Mouse (Mus musculus) lung, postnatal 10 days (tissue): ENCODE measurements around the gene Wif1.

Experiments used
- DNase-seq: peaks from one replicate; pipeline ENCODE4 v3.0.0; 2021

The Wif1 gene

DNA sequence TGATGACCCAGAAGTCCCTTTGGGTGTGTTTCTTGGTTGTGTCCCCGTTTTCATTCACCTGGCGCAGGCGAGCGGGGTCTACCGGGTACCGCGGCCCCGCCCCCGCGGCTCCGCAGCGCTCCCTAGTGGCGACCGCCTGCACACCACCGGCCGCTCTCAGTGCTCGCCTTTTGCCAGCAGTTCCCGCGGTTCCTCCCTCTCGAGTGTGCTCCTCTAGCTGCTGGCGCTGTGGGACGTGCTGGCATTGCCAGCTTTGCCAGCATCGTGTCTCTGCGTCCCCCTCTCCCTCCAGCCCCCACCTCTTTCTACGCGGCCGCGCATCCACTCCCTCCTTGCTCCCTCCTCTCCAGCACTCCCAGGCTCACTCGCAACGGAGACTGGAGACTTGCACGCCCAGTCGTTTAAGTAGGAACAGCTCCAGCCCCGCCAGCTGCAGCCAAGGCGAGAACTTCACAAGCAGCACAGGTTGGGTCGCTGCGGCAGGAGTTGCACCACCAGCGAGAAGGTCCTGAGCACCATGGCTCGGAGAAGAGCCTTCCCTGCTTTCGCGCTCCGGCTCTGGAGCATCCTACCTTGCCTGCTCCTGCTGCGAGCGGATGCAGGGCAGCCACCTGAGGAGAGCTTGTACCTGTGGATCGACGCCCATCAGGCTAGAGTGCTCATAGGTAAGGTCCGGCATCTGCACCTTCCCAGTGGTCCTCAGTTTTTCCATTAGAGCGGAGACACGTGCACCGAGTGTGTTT, at the start of gene Wif1:
Wif1 (plus strand) TSS at position 135 of the 743 bp plus-strand sequence.
- peak; percentile 78 for DNase-seq

- no peak for DNase-seq
These were observed 31.6 kb upstream of the Wif1 start for GRCm38 (mm10) chr10:121002135-121002534.

GRCm38 (mm10) chr10:121011496-121011895, 22.3 kb upstream of the Wif1 start:
- no peak for DNase-seq

GRCm38 (mm10) chr10:121016291-121016690, 17.5 kb upstream of the Wif1 start:
- DNase-seq = no peak

- DNase-seq = no peak
These were observed 16.9 kb upstream of the Wif1 start for GRCm38 (mm10) chr10:121016711-121017503.

GRCm38 (mm10) chr10:121022951-121023350, 10.8 kb upstream of the Wif1 start:
- no peak for DNase-seq

DNA sequence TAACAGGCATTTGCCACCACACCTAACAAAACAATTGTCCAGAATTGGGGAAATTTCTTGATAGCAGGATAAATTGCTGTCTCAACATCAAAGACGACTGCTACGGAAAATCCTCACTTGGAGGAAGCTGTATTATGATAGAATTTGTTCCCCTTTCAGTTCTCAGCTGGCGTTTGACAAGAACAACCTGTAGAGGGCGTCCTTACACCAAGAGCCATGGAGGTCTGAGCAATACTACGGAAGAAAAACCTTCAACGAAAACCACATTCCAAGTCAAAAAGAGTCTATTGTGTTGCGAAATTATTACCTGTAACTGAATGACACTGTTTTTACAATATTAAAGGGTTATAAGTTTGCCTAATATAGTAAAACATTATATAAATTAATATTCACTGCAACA, 2.0 kb upstream of the Wif1 start:
- DNase-seq = peak; percentile 76

DNA sequence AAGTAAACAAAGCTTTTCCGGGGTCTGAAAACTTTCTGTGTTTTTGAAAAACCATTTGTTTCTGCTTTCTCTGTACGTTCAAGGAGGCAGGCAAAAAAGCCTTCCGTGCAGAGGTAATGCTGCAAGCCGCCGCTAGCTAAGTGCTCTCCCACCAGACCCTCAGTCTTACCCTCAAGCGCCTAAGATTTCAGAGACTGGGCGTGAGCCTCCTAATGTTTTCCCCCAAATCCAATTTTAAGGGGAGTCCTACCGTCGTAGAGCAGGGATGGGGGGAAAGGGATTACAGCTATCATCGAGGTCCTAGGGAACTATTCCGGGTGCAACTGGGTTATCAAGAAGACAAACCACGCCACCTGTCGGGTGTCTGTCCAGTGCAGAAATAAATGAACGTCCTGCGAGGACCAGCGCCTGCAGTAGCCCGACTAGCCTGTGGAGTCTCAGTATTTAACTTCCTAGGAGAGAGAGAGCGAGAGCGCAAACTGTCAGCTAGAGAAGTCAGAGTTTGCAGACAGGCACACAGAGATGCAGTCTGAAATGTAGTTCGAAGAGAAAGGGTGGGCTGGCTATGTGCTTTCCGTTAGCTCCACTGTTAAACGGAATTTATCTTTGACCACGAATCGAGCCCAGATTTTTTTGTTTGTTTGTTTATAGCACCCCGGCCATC, 500 bp upstream of the Wif1 start:
- peak; percentile 89 for DNase-seq

DNA sequence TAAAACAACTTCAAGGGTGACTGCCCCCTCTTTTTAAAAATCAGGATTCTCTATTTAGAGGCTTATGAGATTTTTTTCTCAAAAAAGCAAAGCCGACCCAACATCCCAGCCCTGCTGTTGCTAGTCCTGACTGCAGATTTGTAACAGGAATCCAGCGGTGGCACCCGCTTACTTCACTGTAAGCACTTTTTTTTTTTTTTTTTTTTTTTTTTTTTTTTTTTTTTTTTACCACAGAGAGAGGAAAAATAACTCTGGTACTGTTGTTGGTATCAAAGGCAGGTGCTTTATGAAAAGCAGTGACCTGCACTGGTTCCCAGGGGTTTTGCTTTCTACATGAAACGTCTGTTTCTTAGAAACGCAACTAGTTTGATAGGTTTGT, 798 bp downstream of the Wif1 start:
- DNase-seq = no peak

GRCm38 (mm10) chr10:121038556-121039284, 5.0 kb downstream of the Wif1 start:
- no peak for DNase-seq

GRCm38 (mm10) chr10:121040911-121041310, 7.2 kb downstream of the Wif1 start:
- no peak for DNase-seq

DNA sequence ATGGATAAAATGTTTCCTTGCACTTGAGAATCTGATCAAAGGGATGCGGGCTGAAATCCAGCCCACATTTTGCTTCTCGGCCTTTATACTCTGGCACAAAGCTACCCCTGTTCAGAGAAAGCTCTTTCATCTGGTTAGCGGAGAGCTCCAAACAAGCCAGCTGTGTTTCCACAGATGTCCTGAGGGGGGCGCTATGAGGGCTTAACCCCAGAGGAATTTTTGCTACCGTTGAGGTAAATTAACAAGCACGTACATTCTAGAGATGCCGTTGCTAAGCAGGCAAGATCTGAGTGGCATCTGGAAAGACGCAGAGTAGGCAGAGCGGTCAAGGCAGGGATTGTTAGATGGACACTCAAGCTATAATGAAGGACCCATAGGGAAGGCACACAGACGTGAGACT, 13.7 kb downstream of the Wif1 start:
- DNase-seq = no peak

DNA sequence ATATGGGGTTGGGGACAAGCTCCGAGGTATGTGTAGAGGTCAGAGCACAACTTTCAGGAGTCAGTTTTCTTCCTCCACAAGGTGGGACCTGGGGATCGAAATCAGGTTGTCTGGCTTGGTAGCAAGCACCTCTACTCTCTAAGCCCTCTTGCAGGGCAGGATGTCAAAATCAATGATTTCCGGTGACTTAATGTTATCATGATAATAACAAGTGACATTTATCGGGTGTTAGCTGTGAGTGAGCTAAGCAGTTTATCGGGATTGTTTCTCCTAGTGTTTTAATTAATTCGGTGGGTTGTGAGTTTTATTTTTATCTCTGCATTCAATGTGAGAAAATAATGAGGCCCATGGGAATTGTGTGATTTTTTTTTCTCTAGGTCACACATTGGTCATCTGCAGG, 18.3 kb downstream of the Wif1 start:
- no peak for DNase-seq

GRCm38 (mm10) chr10:121055452-121056188, 21.9 kb downstream of the Wif1 start:
- peak; percentile 88 for DNase-seq

DNA sequence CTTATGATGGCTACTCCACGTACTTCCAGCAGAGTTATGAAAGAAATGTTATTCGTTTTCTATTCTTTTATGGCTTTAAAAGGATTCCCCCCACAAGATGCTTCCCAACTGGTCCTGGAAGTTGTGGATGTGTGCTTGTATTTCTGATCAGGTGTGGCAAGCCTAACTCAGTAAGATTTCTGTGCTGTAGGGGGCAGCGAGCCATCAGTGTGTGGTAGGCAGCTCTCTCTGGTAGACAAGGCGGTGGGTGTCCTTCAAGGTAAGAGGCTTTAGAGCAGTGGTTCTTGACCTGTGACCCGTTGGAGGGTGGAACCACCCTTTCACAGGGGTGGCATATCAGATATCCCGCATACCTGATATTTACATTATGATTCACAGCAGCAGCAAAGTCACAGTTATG, 23.1 kb downstream of the Wif1 start:
- DNase-seq = no peak

- DNase-seq = no peak
These were observed 25.6 kb downstream of the Wif1 start for GRCm38 (mm10) chr10:121059043-121060003.

GRCm38 (mm10) chr10:121061336-121061835, 27.6 kb downstream of the Wif1 start:
- DNase-seq = no peak

GRCm38 (mm10) chr10:121062704-121063103, 28.9 kb downstream of the Wif1 start:
- no peak for DNase-seq

DNA sequence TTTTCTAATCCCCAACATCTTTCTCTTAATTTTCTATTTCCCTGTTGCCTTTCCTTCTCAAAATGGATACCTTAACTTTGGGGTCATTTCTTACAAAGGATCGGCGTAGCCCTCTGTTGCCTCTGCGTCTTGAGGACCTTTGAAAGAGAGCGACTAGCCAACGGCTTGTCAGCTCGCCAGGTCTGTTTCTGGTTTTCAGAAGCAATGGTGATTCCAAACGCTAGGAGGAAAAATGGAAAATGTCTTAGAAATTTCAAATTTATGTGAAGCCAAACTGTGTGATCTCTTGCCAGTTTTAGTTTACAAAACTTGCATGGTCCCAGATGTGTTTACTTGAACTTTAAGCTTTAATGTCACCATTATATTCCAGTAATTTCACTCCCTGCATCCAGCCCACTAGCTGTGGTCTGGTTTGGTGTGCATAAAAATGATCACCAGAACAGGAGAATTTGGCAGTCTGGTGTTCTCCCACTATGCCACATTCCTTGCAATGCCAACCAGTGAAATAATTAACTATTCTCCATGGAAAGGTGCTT, 33.7 kb downstream of the Wif1 start:
- DNase-seq = peak; percentile 56

DNA sequence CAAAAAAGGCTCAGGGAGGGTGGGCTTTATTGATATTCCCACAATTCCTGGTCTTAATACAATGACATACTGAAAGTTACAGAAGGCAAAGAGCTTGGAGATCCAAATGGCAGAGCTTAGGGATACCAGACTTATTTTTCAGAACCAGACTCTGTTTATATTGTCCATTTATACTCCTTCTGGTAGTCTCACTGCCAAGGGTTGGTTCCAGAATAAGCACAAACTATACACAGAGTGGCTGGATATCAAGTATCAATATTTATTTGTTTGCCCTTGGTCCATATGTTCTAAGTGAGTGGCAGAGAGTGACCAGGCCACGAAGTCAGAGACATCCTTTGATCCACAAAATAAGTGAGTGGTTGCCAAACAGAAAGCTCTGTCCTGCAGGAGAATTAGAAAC, 34.2 kb downstream of the Wif1 start:
- DNase-seq = no peak

DNA sequence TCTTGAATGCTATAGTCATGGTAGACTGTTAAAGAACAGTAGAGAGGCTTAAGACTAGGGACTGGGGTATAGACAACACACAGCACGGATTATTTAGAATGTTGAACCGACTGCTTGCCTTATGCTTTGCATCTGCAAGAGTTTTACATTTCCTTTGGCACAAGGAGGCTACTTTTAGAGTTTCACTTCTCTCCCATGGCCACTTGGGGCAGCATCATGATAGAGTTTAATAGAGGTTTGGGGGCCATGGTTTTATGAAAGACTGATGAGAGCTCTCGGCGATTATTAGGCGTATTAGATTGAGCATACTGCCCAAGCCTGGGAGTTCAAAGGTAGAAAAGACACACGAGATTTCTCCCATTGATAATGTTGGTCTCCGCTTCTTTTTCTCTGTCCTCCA, 37.0 kb downstream of the Wif1 start:
- DNase-seq = peak; percentile 8
